Mouse (Mus musculus): ENCODE measurements around the gene Btd. TPM values are rescaled to one million over a fixed set of nuclear protein-coding genes. Genes with fewer than 3 reads are reported as not detected.

Gene Btd
- polyA plus RNA-seq, 1 experiment: 26.5 TPM

GRCm38 (mm10) chr14:31692536-31692935 lies 51.7 kb downstream of the Btd start:
- Histone ChIP-seq H3K36me3 (ENCODE audit: control insufficient read depth, insufficient read depth, low read length) (no peaks in the 10 kb centered on the region), H3K27me3 (ENCODE audit: control insufficient read depth, insufficient read depth, low read length) (no peaks in the 10 kb centered on the region), H3K27ac (ENCODE audit: insufficient read depth, low read depth, low read length) (no peak overlapping the region), H3K4me3 (ENCODE audit: low read depth, low read length) (no peak overlapping the region), H3K4me1 (ENCODE audit: control insufficient read depth, insufficient read depth, insufficient read length, low read length) (no peaks in the 10 kb centered on the region)
- 86% methylated on average over 6 of the region's 6 CpGs for WGBS
- TF ChIP-seq CTCF (IDR thresholded peaks at IDR 0.05; ENCODE audit: extremely low read depth, insufficient read length, insufficient replicate concordance, low read depth, low read length) (no peak), POLR2A (IDR thresholded peaks at IDR 0.05; ENCODE audit: low read depth, low read length) (no peak)

DNA sequence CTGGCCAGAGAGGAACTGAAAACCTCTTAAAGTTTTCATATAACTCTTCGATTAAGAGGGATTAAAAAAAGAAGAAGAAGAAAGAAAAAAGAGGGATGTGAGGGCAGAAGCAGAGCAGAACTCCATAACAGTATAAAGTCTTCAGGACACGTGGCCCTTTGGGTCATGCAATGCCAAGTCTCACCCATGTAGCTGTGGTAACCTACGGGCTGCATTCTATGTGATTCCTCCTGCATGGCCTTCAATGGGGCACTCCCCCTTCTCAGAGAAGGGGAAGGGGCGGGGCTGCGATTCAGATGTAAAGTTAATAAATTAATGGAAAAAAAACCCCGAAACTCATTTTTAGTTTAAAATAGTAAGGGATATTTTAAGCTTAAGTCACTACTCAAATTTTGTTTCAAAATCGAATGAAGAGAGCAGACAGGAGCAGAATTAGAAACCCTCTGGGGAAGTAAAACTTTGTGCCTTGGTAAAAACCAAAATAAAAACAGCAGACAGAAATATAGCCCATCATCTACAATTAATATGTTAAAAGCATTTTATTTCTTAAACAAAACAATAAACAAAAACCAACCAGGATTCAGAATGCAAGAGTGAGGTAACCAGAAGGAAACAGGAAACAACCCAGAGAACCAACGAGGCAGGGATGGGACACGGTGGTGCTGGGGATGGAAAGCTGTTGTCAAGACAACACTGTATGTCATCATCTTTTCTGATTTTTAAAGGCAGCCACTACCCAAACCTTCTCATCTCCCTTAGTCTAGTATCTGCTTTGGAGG lies 55.6 kb downstream of the Btd start:
- Histone ChIP-seq H3K36me3 (ENCODE audit: control insufficient read depth, insufficient read depth, low read length) (peaks cover 4% of the 10 kb centered on the region; the same call in 1 of the 2 replicates), H3K27ac (ENCODE audit: insufficient read depth, low read depth, low read length) (peak overlapping the region; percentile 42), H3K4me1 (ENCODE audit: control insufficient read depth, insufficient read depth, insufficient read length, low read length) (no peaks in the 10 kb centered on the region), H3K27me3 (ENCODE audit: control insufficient read depth, insufficient read depth, low read length) (no peaks in the 10 kb centered on the region), H3K4me3 (ENCODE audit: low read depth, low read length) (no peak overlapping the region)
- WGBS: 78% methylated on average over 9 of the region's 9 CpGs
- no peak for TF ChIP-seq CTCF (IDR thresholded peaks at IDR 0.05; ENCODE audit: extremely low read depth, insufficient read length, insufficient replicate concordance, low read depth, low read length)
- TF ChIP-seq POLR2A (IDR thresholded peaks at IDR 0.05; ENCODE audit: low read depth, low read length): no peak

- Histone ChIP-seq H3K4me1 (ENCODE audit: control insufficient read depth, insufficient read depth, insufficient read length, low read length) (no peaks in the 10 kb centered on the region), H3K27me3 (ENCODE audit: control insufficient read depth, insufficient read depth, low read length) (no peaks in the 10 kb centered on the region), H3K27ac (ENCODE audit: insufficient read depth, low read depth, low read length) (peak overlapping the region; percentile 42), H3K4me3 (ENCODE audit: low read depth, low read length) (no peak overlapping the region), H3K36me3 (ENCODE audit: control insufficient read depth, insufficient read depth, low read length) (peaks cover 8% of the 10 kb centered on the region)
- TF ChIP-seq POLR2A (IDR thresholded peaks at IDR 0.05; ENCODE audit: low read depth, low read length) (no peak), CTCF (IDR thresholded peaks at IDR 0.05; ENCODE audit: extremely low read depth, insufficient read length, insufficient replicate concordance, low read depth, low read length) (no peak)
- WGBS: 74% methylated on average over 3 of the region's 3 CpGs
These were observed 56.1 kb downstream of the Btd start for GRCm38 (mm10) chr14:31696985-31697303.

- Histone ChIP-seq H3K27me3 (ENCODE audit: control insufficient read depth, insufficient read depth, low read length) (no peaks in the 10 kb centered on the region), H3K4me3 (ENCODE audit: low read depth, low read length) (no peak overlapping the region), H3K4me1 (ENCODE audit: control insufficient read depth, insufficient read depth, insufficient read length, low read length) (no peaks in the 10 kb centered on the region), H3K36me3 (ENCODE audit: control insufficient read depth, insufficient read depth, low read length) (peaks cover 10% of the 10 kb centered on the region), H3K27ac (ENCODE audit: insufficient read depth, low read depth, low read length) (0 out of 2 replicates have a peak overlapping the region, but pooled peaks have one; percentile 24)
- 84% methylated on average over 3 of the region's 3 CpGs for WGBS
- TF ChIP-seq CTCF (IDR thresholded peaks at IDR 0.05; ENCODE audit: extremely low read depth, insufficient read length, insufficient replicate concordance, low read depth, low read length) (no peak), POLR2A (IDR thresholded peaks at IDR 0.05; ENCODE audit: low read depth, low read length) (no peak)
These were observed 56.5 kb downstream of the Btd start for GRCm38 (mm10) chr14:31697346-31697745.

GRCm38 (mm10) chr14:31697755-31698154 lies 56.9 kb downstream of the Btd start:
- TF ChIP-seq POLR2A (IDR thresholded peaks at IDR 0.05; ENCODE audit: low read depth, low read length) (no peak), CTCF (IDR thresholded peaks at IDR 0.05; ENCODE audit: extremely low read depth, insufficient read length, insufficient replicate concordance, low read depth, low read length) (no peak)
- Histone ChIP-seq H3K27ac (ENCODE audit: insufficient read depth, low read depth, low read length) (no peak overlapping the region), H3K36me3 (ENCODE audit: control insufficient read depth, insufficient read depth, low read length) (peaks cover 12% of the 10 kb centered on the region), H3K4me3 (ENCODE audit: low read depth, low read length) (no peak overlapping the region), H3K4me1 (ENCODE audit: control insufficient read depth, insufficient read depth, insufficient read length, low read length) (no peaks in the 10 kb centered on the region), H3K27me3 (ENCODE audit: control insufficient read depth, insufficient read depth, low read length) (no peaks in the 10 kb centered on the region)
- WGBS: 81% methylated on average over 4 of the region's 4 CpGs

- no peak overlapping the region for H3K27ac ChIP-seq (ENCODE audit: insufficient read depth, low read depth, low read length)
- no peak overlapping the region for H3K4me3 ChIP-seq (ENCODE audit: low read depth, low read length)
- no peaks in the 10 kb centered on the region for H3K4me1 ChIP-seq (ENCODE audit: control insufficient read depth, insufficient read depth, insufficient read length, low read length)
- no peak for TF ChIP-seq POLR2A (IDR thresholded peaks at IDR 0.05; ENCODE audit: low read depth, low read length)
- TF ChIP-seq CTCF (IDR thresholded peaks at IDR 0.05; ENCODE audit: extremely low read depth, insufficient read length, insufficient replicate concordance, low read depth, low read length): no peak
- H3K36me3 ChIP-seq (ENCODE audit: control insufficient read depth, insufficient read depth, low read length): peaks cover 27% of the 10 kb centered on the region
- no peaks in the 10 kb centered on the region for H3K27me3 ChIP-seq (ENCODE audit: control insufficient read depth, insufficient read depth, low read length)
- 77% methylated on average over 2 of the region's 2 CpGs for WGBS
These were observed 59.5 kb downstream of the Btd start for GRCm38 (mm10) chr14:31700376-31700775.

DNA sequence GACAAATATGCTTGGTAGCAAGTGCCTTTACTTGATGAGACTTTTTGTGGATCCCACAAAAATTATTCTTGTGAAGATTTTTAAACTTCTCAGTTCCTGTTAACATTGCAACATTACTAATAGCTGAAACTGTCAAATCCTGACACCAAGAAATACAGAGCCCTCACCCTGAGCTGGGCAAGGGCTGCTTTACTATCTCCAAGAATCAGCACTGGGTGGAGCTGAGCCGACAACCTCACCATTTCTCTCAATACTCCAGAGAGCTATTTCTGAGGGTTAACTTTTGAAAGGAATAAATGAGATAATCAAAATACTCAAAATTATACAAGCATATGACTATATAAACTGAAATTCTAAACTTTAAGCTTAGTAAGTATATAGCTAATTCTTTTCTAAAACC lies 68.5 kb downstream of the Btd start:
- 88% methylated on average over 1 of the region's 1 CpGs for WGBS
- Histone ChIP-seq H3K4me3 (ENCODE audit: low read depth, low read length) (no peak overlapping the region), H3K4me1 (ENCODE audit: control insufficient read depth, insufficient read depth, insufficient read length, low read length) (no peaks in the 10 kb centered on the region), H3K27me3 (ENCODE audit: control insufficient read depth, insufficient read depth, low read length) (no peaks in the 10 kb centered on the region), H3K27ac (ENCODE audit: insufficient read depth, low read depth, low read length) (no peak overlapping the region), H3K36me3 (ENCODE audit: control insufficient read depth, insufficient read depth, low read length) (peaks cover 27% of the 10 kb centered on the region)
- no peak for TF ChIP-seq POLR2A (IDR thresholded peaks at IDR 0.05; ENCODE audit: low read depth, low read length)
- TF ChIP-seq CTCF (IDR thresholded peaks at IDR 0.05; ENCODE audit: extremely low read depth, insufficient read length, insufficient replicate concordance, low read depth, low read length): no peak
